Mouse (Mus musculus): ENCODE measurements around the gene Sytl3.

Gene Sytl3

DNA sequence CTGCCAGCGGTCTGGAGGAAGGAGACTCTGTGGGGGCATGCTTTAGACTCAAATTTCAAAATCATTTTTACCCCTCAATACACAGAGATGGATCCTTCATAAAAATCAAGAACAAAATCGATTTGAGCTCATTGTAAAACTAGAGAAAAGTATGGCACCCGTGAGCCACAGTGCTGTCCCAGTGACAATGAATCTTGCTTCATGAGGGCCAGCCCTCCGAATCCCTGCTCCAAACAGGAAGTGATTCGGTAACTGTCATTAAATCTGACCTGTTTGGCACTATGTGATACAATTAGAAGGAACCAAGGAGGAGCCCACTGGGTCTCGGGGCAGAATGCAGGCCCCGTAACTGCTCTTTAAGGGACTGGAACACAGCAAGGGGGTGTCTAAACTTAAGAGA is 79.9 kb downstream of the Sytl3 start:
- no peak for DNase-seq

GRCm38 (mm10) chr17:6739266-6739665 is 80.4 kb downstream of the Sytl3 start:
- DNase-seq, result no peak

GRCm38 (mm10) chr17:6739756-6740155 is 80.9 kb downstream of the Sytl3 start:
- DNase-seq, result no peak

GRCm38 (mm10) chr17:6740331-6741170 is 81.7 kb downstream of the Sytl3 start:
- no peak for DNase-seq

DNA sequence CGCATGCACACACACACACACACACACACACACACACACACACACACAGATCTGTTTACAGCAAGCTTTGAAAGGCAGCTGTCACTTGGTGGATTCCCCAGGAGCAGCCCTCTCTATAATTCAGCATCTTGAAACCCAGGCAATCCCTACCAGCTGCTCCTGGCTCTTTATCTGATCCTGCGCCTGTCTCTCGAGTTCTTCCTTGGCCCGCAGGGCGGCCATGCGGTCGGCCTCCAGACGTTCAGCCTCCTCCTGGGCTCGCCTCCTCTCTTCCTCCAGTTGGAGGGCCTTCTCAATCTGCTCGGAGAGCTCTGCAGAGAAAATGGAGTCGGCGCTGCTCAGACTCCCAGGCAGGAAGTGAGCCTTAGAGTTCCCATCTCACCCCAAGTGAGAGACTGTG is 82.4 kb downstream of the Sytl3 start:
- no peak for DNase-seq

GRCm38 (mm10) chr17:6742083-6743038 is 83.5 kb downstream of the Sytl3 start:
- no peak for DNase-seq

GRCm38 (mm10) chr17:6743039-6743575 is 84.2 kb downstream of the Sytl3 start:
- DNase-seq, result no peak

DNA sequence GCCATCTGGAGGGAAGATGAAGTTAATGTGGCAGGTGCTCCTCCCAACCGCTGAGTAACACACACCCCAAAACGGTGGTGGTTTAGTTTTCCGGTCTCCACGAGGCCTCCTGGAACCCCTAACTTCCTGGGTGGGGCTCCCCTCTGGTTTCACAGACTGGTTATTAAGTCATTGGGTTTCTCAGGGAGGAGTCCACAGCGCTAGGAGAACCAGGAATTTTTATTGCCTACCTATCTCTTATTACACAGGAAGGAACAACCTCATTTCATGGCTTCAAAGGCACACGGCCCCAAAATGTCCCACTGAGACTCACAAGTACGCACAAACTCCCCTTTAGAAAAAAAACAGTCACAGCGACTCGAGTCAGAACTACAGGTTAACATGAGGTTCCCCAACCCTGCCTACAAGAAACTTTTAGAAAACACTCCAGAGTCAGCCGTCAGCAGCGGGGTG is 84.9 kb downstream of the Sytl3 start:
- DNase-seq, result no peak

- DNase-seq, result no peak
These were observed 85.5 kb downstream of the Sytl3 start for GRCm38 (mm10) chr17:6744366-6744765.

- DNase-seq, result no peak
These were observed 86.0 kb downstream of the Sytl3 start for GRCm38 (mm10) chr17:6744871-6745270.

DNA sequence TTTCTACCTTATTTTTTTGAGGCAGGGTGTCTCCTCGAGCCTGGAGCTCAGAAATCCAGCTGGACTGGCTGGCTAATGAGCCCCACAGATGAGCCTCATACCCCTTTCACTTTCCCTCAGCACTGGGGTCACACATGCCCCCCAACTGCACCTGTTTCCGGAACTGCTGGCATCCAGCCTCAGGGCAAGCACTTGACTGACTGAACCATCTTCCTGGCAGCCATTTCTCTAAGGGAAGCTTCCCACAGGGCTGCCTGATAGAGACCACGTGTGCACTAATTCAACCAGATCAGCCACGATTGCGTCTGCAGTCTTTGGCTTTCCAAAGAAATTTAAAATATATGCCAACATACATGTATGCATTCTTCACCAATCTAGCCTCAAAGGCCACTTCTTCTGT is 86.6 kb downstream of the Sytl3 start:
- DNase-seq, result no peak

GRCm38 (mm10) chr17:6745975-6746374 is 87.1 kb downstream of the Sytl3 start:
- DNase-seq, result no peak

DNA sequence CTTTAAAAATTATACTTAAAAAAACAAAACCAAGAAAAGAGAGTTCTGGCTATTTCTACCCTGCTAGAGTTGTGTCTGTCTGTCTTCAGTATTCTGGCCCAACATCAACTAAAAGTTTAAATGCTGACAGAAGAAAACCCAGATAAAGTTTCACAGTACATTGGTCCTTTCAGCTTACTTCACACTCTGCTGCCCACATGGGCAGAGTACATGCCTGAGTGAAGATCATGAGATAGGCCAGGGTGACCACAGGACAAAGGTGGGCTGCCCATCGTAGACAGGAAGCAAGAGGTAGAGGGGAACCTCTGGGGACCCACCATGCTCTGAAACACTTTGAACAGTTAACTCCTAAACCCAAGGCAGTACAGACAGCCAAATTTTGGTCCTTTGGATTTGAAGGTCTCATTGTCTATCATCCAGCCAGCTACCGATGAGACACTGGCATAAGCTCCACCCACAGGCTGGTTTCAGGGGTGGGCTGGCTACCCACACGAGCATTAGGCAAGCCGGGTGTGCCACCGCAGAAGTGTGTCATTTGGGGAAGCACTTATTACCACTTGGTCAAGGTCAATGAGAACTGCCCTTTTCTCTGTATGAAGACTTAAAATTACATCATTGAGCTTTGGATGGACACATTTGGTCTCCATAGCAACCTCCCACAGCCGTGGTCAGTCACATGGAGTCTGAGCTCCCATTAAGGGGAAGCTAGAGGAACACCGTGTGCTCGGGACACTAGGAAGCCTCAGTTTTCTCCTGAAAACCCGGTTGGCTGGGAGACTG is 87.7 kb downstream of the Sytl3 start:
- no peak for DNase-seq

GRCm38 (mm10) chr17:6747478-6747877 is 88.6 kb downstream of the Sytl3 start:
- DNase-seq, result no peak

DNA sequence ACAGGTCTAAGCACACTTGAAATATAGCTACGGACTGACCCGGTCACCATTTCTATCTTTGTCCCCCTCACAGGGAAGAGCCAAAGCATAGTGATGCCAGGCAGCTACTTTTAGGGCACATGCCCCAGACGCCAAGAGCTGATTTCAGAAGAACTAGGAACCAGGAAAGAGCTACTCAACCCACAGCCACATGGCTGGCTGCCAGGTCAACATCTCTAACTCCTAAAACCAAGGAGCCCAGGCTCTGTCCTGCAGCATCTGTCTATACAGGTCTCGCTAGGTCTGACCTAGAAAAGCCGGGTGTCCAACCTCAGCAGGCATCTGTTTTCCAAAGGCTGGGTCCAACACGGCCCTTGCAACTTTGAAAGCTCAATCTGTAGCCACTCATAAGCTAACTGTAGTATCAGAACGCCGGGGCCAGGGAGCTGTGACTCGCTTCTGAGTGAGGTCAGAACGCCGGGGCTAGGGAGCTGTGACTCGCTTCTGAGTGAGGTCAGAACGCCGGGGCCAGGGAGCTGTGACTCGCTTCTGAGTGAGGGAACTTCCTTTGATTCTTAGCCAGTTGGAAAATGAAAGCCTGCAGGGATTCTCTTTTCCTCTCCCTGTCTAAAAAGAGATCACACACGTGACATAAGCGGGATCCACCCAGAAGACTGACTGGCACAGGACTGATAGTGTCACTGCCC is 90.0 kb downstream of the Sytl3 start:
- no peak for DNase-seq

GRCm38 (mm10) chr17:6751221-6751859 is 92.4 kb downstream of the Sytl3 start:
- no peak for DNase-seq

- DNase-seq, result no peak
These were observed 93.5 kb downstream of the Sytl3 start for GRCm38 (mm10) chr17:6752375-6752774.

DNA sequence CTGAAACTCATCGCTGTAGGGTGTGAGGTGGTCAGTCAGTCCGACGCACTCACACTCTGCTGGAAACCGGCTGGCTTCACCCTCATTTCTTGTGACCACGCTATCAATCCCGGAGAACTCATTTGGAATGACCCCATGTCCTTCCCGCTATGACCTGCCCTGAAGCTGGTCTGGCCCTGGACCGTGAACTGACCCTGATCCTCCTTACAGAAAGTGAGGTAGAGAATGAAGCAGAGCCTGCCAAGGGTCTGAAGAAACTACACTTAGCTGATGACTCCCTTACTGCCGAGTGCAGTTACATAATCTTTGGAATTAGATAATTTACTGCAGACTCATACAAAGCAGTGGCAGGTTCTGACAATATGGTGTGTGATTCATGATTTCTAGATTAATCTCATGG is 96.3 kb downstream of the Sytl3 start:
- no peak for DNase-seq

GRCm38 (mm10) chr17:6755873-6756272 is 97.0 kb downstream of the Sytl3 start:
- no peak for DNase-seq

GRCm38 (mm10) chr17:6757902-6758301 is 99.0 kb downstream of the Sytl3 start:
- DNase-seq, result no peak

DNA sequence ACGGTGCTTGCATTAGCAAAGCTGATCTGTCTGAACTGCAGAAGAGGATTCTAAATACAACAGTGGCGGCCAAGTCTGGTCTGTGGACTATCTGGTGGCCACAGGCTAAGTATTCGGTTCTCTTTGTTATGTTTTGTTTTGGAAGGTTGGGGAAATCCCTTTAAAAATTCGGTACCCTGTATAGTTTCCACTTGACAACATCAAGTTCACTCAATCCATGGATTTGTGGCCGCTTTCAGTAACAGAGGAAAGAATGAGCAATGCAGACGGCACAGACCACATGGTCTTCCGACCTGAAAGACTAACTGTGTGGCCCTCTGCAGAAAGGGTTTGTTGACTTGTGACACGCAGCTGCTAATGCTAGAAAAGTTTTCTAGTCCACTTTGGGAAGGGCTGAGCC is 100.0 kb downstream of the Sytl3 start:
- no peak for DNase-seq
